Mouse (Mus musculus): Measurements from ENCODE around the gene Slc25a25. TPM values are rescaled to one million over a fixed set of nuclear protein-coding genes. Genes with fewer than 3 reads are reported as not detected.

Slc25a25 gene
- polyA plus RNA-seq, 1 experiment = 22.8 TPM

DNA sequence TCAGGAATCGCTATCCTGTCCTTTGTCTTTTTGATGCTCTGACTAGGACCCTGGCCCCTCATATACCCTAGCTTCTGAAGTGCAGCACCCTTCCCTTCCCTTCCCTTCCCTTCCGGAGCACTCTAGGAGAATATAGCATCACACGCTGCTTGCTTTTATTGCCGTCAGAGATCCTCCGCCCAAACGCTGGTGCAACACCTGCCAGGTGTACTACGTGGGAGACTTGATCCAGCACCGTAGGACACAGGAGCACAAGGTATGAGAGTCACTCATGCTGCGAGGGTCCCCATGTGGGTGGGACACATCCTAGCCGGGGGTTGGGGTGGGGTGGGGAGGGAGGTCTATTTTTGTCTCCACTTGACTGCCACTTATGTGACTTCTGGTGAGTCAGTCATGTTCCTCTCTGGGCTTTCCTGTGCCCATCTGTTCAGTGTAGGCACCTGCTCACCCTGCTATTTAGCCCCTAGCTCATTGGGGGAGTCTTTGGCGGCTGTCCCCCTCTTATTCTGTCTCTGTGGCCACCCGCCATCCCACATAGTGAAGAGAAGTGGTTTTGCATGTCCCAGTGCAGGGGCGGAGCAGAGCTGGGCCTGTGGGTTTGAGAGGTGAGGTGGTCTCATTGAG lies 75.8 kb downstream of the Slc25a25 start:
- 70% methylated on average over 13 of the region's 13 CpGs for WGBS

DNA sequence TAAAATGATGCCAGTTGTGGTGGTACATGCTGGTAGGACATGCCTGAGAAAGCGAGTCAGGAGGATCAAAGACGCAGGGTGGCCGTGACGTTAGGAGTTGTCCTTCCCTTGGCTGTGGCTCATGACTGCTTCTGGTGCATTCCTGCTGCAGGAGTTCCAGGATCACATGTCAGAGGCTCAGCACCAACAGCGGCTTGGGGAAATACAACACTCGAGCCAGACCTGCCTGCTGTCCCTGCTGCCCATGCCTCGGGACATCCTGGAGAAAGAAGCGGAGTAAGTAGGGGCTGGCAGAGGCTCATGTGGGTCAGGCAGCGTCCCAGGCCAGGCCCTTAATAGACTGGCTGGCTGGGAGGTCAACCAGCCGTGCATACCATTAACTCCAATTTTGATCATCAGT lies 77.1 kb downstream of the Slc25a25 start:
- 91% methylated on average over 10 of the region's 10 CpGs for WGBS
- no peak for DNase-seq (ENCODE audit: low read depth, low spot score)

More for the DNA sequence above, 75.8 kb downstream of the Slc25a25 start:
- no peak for DNase-seq (ENCODE audit: low read depth, low spot score)

DNA sequence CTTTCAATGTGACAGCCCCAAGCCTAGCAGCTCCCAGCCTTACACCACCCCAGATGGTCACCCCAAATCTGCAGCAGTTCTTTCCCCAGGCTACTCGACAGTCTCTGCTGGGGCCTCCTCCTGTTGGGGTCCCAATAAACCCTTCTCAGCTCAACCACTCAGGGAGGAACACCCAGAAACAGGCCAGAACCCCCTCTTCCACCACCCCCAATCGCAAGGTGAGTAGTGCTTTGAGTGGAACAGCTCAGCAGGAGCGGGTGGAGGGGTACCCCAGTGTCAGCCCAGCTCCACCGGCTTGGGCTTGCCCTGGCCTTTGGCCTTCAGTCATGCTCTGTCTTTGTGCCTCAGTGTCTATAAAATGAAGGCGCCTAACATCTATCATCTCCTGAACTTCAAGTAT lies 83.9 kb downstream of the Slc25a25 start:
- WGBS = 91% methylated on average over 5 of the region's 5 CpGs
- no peak for DNase-seq (ENCODE audit: low read depth, low spot score)

Other genes starting within 250 kb of the Slc25a25 start
- gene Pomt1, start 214.9 kb downstream of the Slc25a25 start, polyA plus RNA-seq (2012; rRNA removed) = 18.8 and 27.7 TPM in 2 replicates
- gene Uck1, start 191.3 kb downstream of the Slc25a25 start, polyA plus RNA-seq (2012; rRNA removed) = 56.3 and 76.8 TPM in 2 replicates
- 26.0 and 30.7 TPM in 2 replicates for gene Golga2, start 164.1 kb downstream of the Slc25a25 start, polyA plus RNA-seq (2012; rRNA removed)
- 155 and 159 TPM in 2 replicates for gene Swi5, start 163.4 kb downstream of the Slc25a25 start, polyA plus RNA-seq (2012; rRNA removed)
- 102 and 176 TPM in 2 replicates for gene Ciz1, start 99.1 kb downstream of the Slc25a25 start, polyA plus RNA-seq (2012; rRNA removed)
- gene Dnm1, start 98.1 kb downstream of the Slc25a25 start, polyA plus RNA-seq (2012; rRNA removed) = 100 and 165 TPM in 2 replicates
- gene 1110008P14Rik, start 69.5 kb downstream of the Slc25a25 start, polyA plus RNA-seq (2012; rRNA removed) = 103 and 107 TPM in 2 replicates
- gene Lcn2, start 63.2 kb downstream of the Slc25a25 start, polyA plus RNA-seq (2012; rRNA removed) = 12.8 and 18.0 TPM in 2 replicates
- 50.3 and 63.9 TPM in 2 replicates for gene Ptges2, start 55.5 kb downstream of the Slc25a25 start, polyA plus RNA-seq (2012; rRNA removed)
- 3.8 and 4.3 TPM in 2 replicates for gene Naif1, start 988 bp downstream of the Slc25a25 start, polyA plus RNA-seq (2012; rRNA removed)
- gene Fam102a, start 83.9 kb upstream of the Slc25a25 start, polyA plus RNA-seq (2012; rRNA removed) = 37.4 and 44.5 TPM in 2 replicates
- gene Dpm2, start 119.4 kb upstream of the Slc25a25 start, polyA plus RNA-seq (2012; rRNA removed) = 149 and 160 TPM in 2 replicates
- 0.11 and 0.48 TPM in 2 replicates for gene Pip5kl1, start 123.4 kb upstream of the Slc25a25 start, polyA plus RNA-seq (2012; rRNA removed)
- gene 9430097D07Rik, start 124.2 kb upstream of the Slc25a25 start, polyA plus RNA-seq (2012; rRNA removed) = 0.05 TPM in 1 of 2 replicates, not detected in the other
- 7.7 and 8.4 TPM in 2 replicates for gene St6galnac4, start 135.7 kb upstream of the Slc25a25 start, polyA plus RNA-seq (2012; rRNA removed)
- 15.7 and 16.3 TPM in 2 replicates for gene St6galnac6, start 148.3 kb upstream of the Slc25a25 start, polyA plus RNA-seq (2012; rRNA removed)
- gene Ak1, start 170.3 kb upstream of the Slc25a25 start, polyA plus RNA-seq (2012; rRNA removed) = 5.9 and 9.1 TPM in 2 replicates
- 34.5 and 40.7 TPM in 2 replicates for gene Eng, start 195.2 kb upstream of the Slc25a25 start, polyA plus RNA-seq (2012; rRNA removed)